Mouse (Mus musculus): ENCODE data around the gene Utf1.

GRCm38 (mm10) chr7:139957437-139957836 lies 13.8 kb downstream of the Utf1 start:
- no peak for TF ChIP-seq ZKSCAN1 (IDR thresholded peaks at IDR 0.05; ENCODE audit: borderline replicate concordance, low read depth, low read length)
- no peak for TF ChIP-seq CTCF (conservative IDR thresholded peaks at IDR 0.05 in 1 of 2, IDR thresholded peaks at IDR 0.05 in 1 of 2; ENCODE audit: low read depth in 2 of 2, low read length in 2 of 2)
- TF ChIP-seq POLR2A (IDR thresholded peaks at IDR 0.05; ENCODE audit: low read depth, low read length), result no peak
- TF ChIP-seq USF1 (IDR thresholded peaks at IDR 0.05; ENCODE audit: low read depth, low read length), result no peak
- no peak for TF ChIP-seq HCFC1 (IDR thresholded peaks at IDR 0.05; ENCODE audit: low read depth, low read length)
- no peak for TF ChIP-seq SIN3A (IDR thresholded peaks at IDR 0.05; ENCODE audit: low read length)
- TF ChIP-seq MAX (IDR thresholded peaks at IDR 0.05; ENCODE audit: low read length), result no peak
- no peak for TF ChIP-seq CHD2 (IDR thresholded peaks at IDR 0.05; ENCODE audit: low read length)
- no peak for TF ChIP-seq ZNF384 (IDR thresholded peaks at IDR 0.05; ENCODE audit: low read depth, low read length)
- TF ChIP-seq EP300 (IDR thresholded peaks at IDR 0.05; ENCODE audit: low read length), result no peak
- no peak for TF ChIP-seq RAD21 (IDR thresholded peaks at IDR 0.05; ENCODE audit: low read depth, low read length)
- no peak for TF ChIP-seq KAT2A (IDR thresholded peaks at IDR 0.05; ENCODE audit: insufficient replicate concordance, low read length)
- TF ChIP-seq SMC3 (IDR thresholded peaks at IDR 0.05; ENCODE audit: low read depth, low read length), result no peak
